Mouse (Mus musculus): ENCODE data around the gene Slc38a3.

Gene Slc38a3

GRCm38 (mm10) chr9:107635279-107636028 is 33.9 kb downstream of the Slc38a3 start, which contains the start of gene Gnai2:
Gene Gnai2, minus strand, starts transcription at chr9:107635367.
- DNase-seq (ENCODE audit: low spot score in 2 of 2): peak; percentile 73 to 88

GRCm38 (mm10) chr9:107634406-107635278 is 34.7 kb downstream of the Slc38a3 start:
- DNase-seq (ENCODE audit: low spot score in 2 of 2): no peak

- peak in 1 of 2 experiments; percentile 43 for DNase-seq (ENCODE audit: low spot score in 2 of 2)
Measured at GRCm38 (mm10) chr9:107633661-107634405, 35.5 kb downstream of the Slc38a3 start.

- DNase-seq (ENCODE audit: low spot score in 2 of 2): peak; percentile 51 to 59
Measured at GRCm38 (mm10) chr9:107633091-107633660, 36.2 kb downstream of the Slc38a3 start.

- DNase-seq (ENCODE audit: low spot score in 2 of 2): peak in 1 of 2 experiments; percentile 50
Measured at GRCm38 (mm10) chr9:107632478-107632877, 36.9 kb downstream of the Slc38a3 start.

GRCm38 (mm10) chr9:107631861-107632260 is 37.5 kb downstream of the Slc38a3 start:
- DNase-seq (ENCODE audit: low spot score in 2 of 2): no peak

- DNase-seq (ENCODE audit: low spot score in 2 of 2): no peak
Measured at GRCm38 (mm10) chr9:107631311-107631826, 38.0 kb downstream of the Slc38a3 start.

- DNase-seq (ENCODE audit: low spot score in 2 of 2): peak in 1 of 2 experiments; percentile 64
Measured at GRCm38 (mm10) chr9:107630576-107630975, 38.8 kb downstream of the Slc38a3 start.

- no peak for DNase-seq (ENCODE audit: low spot score in 2 of 2)
Measured at GRCm38 (mm10) chr9:107629901-107630425, 39.4 kb downstream of the Slc38a3 start.

- no peak for DNase-seq (ENCODE audit: low spot score in 2 of 2)
Measured at GRCm38 (mm10) chr9:107629411-107629730, 40.0 kb downstream of the Slc38a3 start.

GRCm38 (mm10) chr9:107628721-107629410 is 40.5 kb downstream of the Slc38a3 start:
- DNase-seq (ENCODE audit: low spot score in 2 of 2): no peak

GRCm38 (mm10) chr9:107627387-107628255 is 41.7 kb downstream of the Slc38a3 start:
- no peak for DNase-seq (ENCODE audit: low spot score in 2 of 2)

GRCm38 (mm10) chr9:107626844-107627277 is 42.5 kb downstream of the Slc38a3 start:
- DNase-seq (ENCODE audit: low spot score in 2 of 2): peak; percentile 78 to 90

- DNase-seq (ENCODE audit: low spot score in 2 of 2): no peak
Measured at GRCm38 (mm10) chr9:107626158-107626843, 43.0 kb downstream of the Slc38a3 start.

- DNase-seq (ENCODE audit: low spot score in 2 of 2): no peak
Measured at GRCm38 (mm10) chr9:107625351-107626128, 43.8 kb downstream of the Slc38a3 start.

GRCm38 (mm10) chr9:107624951-107625350 is 44.4 kb downstream of the Slc38a3 start:
- no peak for DNase-seq (ENCODE audit: low spot score in 2 of 2)

- no peak for DNase-seq (ENCODE audit: low spot score in 2 of 2)
Measured at GRCm38 (mm10) chr9:107624539-107624938, 44.8 kb downstream of the Slc38a3 start.

GRCm38 (mm10) chr9:107620954-107621353 is 48.4 kb downstream of the Slc38a3 start:
- no peak for DNase-seq (ENCODE audit: low spot score in 2 of 2)

All from cerebellum, postnatal 4 days (tissue).